Mouse (Mus musculus) embryo, embryonic 11 days (tissue): Measurements from ENCODE around the gene Cts8.

Experiments
- DNase-seq: peaks from one replicate; pipeline ENCODE4 v3.0.0-alpha.2; 2015

The Cts8 gene

GRCm38 (mm10) chr13:61255258-61255657 is at the start of gene Cts8:
Gene Cts8, minus strand, starts transcription at chr13:61255358.
- DNase-seq = no peak

GRCm38 (mm10) chr13:61288739-61289138 is 33.6 kb upstream of the Cts8 start, which contains the start of gene Gm49398:
Gene Gm49398, minus strand, starts transcription at chr13:61288839.
- no peak for DNase-seq

GRCm38 (mm10) chr13:61241076-61241947 is 13.8 kb downstream of the Cts8 start:
- peak; percentile 48 for DNase-seq

- DNase-seq = no peak
These were observed 51.8 kb downstream of the Cts8 start, which contains the start of gene Cts6 for GRCm38 (mm10) chr13:61203310-61203709. Gene Cts6, minus strand, starts transcription at chr13:61203410.
